1 mouse cellular context compared by ENCODE assay signal in the genomic region with DNA sequence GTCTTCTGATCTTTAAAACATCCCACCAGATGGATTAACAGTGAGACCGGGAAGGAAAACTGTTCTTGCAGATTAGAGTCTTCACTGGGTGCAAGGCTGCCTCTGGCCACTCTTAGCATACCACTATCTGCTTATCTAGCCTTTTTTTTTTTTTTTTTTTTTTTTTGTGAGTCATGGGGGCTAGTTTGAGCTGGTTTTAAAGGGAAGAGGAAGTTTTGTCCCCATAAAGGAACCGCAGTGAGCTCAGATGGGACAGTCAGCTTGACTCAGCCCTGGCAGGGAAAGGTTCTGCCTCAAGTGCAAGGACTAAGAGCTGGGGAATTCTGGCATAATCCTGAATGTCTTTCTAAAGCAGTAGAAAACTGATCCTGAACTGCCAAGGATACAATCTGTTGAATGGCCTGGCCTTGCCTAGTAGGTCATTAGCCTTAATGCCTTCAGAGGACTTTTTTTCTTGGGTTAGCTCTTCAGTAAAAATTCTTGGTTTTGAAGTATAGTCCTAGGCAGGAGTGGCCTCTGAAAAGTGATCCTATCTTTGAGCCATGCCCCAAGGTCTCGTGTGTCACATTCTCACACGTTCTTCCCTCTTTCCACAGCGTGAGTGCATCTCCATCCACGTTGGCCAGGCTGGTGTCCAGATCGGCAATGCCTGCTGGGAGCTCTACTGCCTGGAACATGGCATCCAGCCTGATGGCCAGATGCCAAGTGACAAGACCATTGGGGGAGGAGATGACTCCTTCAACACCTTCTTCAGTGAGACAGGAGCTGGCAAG.
A peak's percentile ranks its signal among the peaks of the same experiment; 100 is the strongest.
TF ChIP-seq lines count a peak whose summit lies in the region.

No protein-coding gene starts in this region.

TF ChIP-seq in MEL, 35 proteins besides CTCF, POLR2A, EP300 and RAD21:
- peak; percentile 40; the same call in 1 of the 2 replicates for TF ChIP-seq NELFE (IDR thresholded peaks at IDR 0.05; ENCODE audit: low read depth, low read length)
- no peak; the same call in 1 of the 2 replicates for TF ChIP-seq CHD1 (IDR thresholded peaks at IDR 0.05; ENCODE audit: low read depth, low read length)
- peak; percentile 76; the same call in 1 of the 2 replicates for TF ChIP-seq ZMIZ1 (IDR thresholded peaks at IDR 0.05; ENCODE audit: low read depth, low read length)
- no peak for TF ChIP-seq KAT2A (conservative IDR thresholded peaks at IDR 0.05; ENCODE audit: low read depth, low read length)
- TF ChIP-seq SIN3A (IDR thresholded peaks at IDR 0.05; ENCODE audit: low read length) = peak; percentile 99
- peak; percentile 81 for TF ChIP-seq MYC (IDR thresholded peaks at IDR 0.05; ENCODE audit: low read depth, low read length)
- TF ChIP-seq ETS1 (IDR thresholded peaks at IDR 0.05; ENCODE audit: low read depth, low read length) = peak; percentile 96
- no peak for TF ChIP-seq BHLHE40 (IDR thresholded peaks at IDR 0.05; ENCODE audit: borderline replicate concordance, low read depth, low read length)
- TF ChIP-seq RCOR1 (IDR thresholded peaks at IDR 0.05; ENCODE audit: low read depth, low read length) = peak; percentile 88
- 0 out of 2 replicates have a peak, but pooled peaks have one; percentile 9 for TF ChIP-seq MAFK (IDR thresholded peaks at IDR 0.05; ENCODE audit: borderline replicate concordance, low read depth, low read length)
- TF ChIP-seq POLR2AphosphoS2 (IDR thresholded peaks at IDR 0.05; ENCODE audit: low read length) = 0 out of 2 replicates have a peak, but pooled peaks have one; percentile 39
- peak; percentile 98 for TF ChIP-seq GATA1 (IDR thresholded peaks at IDR 0.05; ENCODE audit: low read depth, low read length)
- TF ChIP-seq TBP (IDR thresholded peaks at IDR 0.05; ENCODE audit: low read depth, low read length) = peak; percentile 86
- TF ChIP-seq SMC3 (IDR thresholded peaks at IDR 0.05; ENCODE audit: low read depth, low read length) = no peak
- TF ChIP-seq MYB (IDR thresholded peaks at IDR 0.05; ENCODE audit: low read depth, low read length) = no peak
- 0 out of 2 replicates have a peak, but pooled peaks have one; percentile 50 for TF ChIP-seq UBTF (IDR thresholded peaks at IDR 0.05; ENCODE audit: borderline replicate concordance, insufficient read depth, low read depth, low read length)
- TF ChIP-seq ZC3H11A (IDR thresholded peaks at IDR 0.05; ENCODE audit: low read depth, low read length) = no peak
- TF ChIP-seq JUND (IDR thresholded peaks at IDR 0.05; ENCODE audit: low read depth, low read length) = peak; percentile 96
- TF ChIP-seq ZKSCAN1 (IDR thresholded peaks at IDR 0.05; ENCODE audit: low read depth, low read length) = peak; percentile 86; the same call in 1 of the 2 replicates
- no peak for TF ChIP-seq NRF1 (IDR thresholded peaks at IDR 0.05; ENCODE audit: insufficient read depth, low read depth, low read length, poor library complexity, severe bottlenecking)
- peak; percentile 75 for TF ChIP-seq HCFC1 (IDR thresholded peaks at IDR 0.05; ENCODE audit: low read depth, low read length)
- no peak; the same call in 1 of the 2 replicates for TF ChIP-seq CHD2 (IDR thresholded peaks at IDR 0.05; ENCODE audit: low read length)
- TF ChIP-seq MEF2A (IDR thresholded peaks at IDR 0.05; ENCODE audit: extremely low read depth, insufficient replicate concordance, low read depth, low read length, poor library complexity, severe bottlenecking) = no peak
- peak; percentile 64 for TF ChIP-seq ELF1 (IDR thresholded peaks at IDR 0.05; ENCODE audit: low read depth, low read length)
- peak; percentile 41; the same call in 1 of the 2 replicates for TF ChIP-seq USF1 (IDR thresholded peaks at IDR 0.05; ENCODE audit: low read depth, low read length)
- no peak for TF ChIP-seq MAX (IDR thresholded peaks at IDR 0.05; ENCODE audit: low read length)
- TF ChIP-seq E2F4 (IDR thresholded peaks at IDR 0.05; ENCODE audit: borderline replicate concordance, low read depth, low read length) = no peak
- no peak for TF ChIP-seq USF2 (IDR thresholded peaks at IDR 0.05; ENCODE audit: borderline replicate concordance in 1 of 2, insufficient read depth in 1 of 2, low read depth in 1 of 2, low read length in 2 of 2)
- TF ChIP-seq ZNF384 (IDR thresholded peaks at IDR 0.05; ENCODE audit: low read depth, low read length) = peak; percentile 100
- TF ChIP-seq GABPA (IDR thresholded peaks at IDR 0.05; ENCODE audit: low read depth, low read length) = no peak
- peak; percentile 93 for TF ChIP-seq TCF12 (IDR thresholded peaks at IDR 0.05; ENCODE audit: low read depth, low read length)
- peak; percentile 71 for TF ChIP-seq TAL1 (IDR thresholded peaks at IDR 0.05; ENCODE audit: low read length)
- peak; percentile 97 for TF ChIP-seq MAZ (IDR thresholded peaks at IDR 0.05; ENCODE audit: low read depth, low read length)
- TF ChIP-seq POLR2AphosphoS5 (IDR thresholded peaks at IDR 0.05; ENCODE audit: borderline replicate concordance, low read depth, low read length) = no peak; the same call in 1 of the 2 replicates
- peak; percentile 80 for TF ChIP-seq MXI1 (IDR thresholded peaks at IDR 0.05; ENCODE audit: low read depth, low read length)
